Mouse (Mus musculus) embryo, embryonic 10 days (tissue): Measurements from ENCODE around the gene Syne2.
A peak's percentile ranks its signal among the peaks of the same experiment; 100 is the strongest.

Source experiments
- DNase-seq: peaks from one replicate; pipeline ENCODE4 v3.0.0-alpha.2; 2015; ENCODE audit warnings: low spot score

Syne2 gene

GRCm38 (mm10) chr12:75829616-75830015 lies 11.7 kb downstream of the Syne2 start:
- no peak for DNase-seq

GRCm38 (mm10) chr12:75833149-75833959 lies 15.4 kb downstream of the Syne2 start:
- no peak for DNase-seq

- DNase-seq = peak; percentile 63
Observed at GRCm38 (mm10) chr12:75833960-75834729, 16.2 kb downstream of the Syne2 start.

- DNase-seq = peak; percentile 57
Observed at GRCm38 (mm10) chr12:75836524-75836962, 18.6 kb downstream of the Syne2 start.

GRCm38 (mm10) chr12:75837462-75837861 lies 19.5 kb downstream of the Syne2 start:
- no peak for DNase-seq

- DNase-seq = no peak
Observed at GRCm38 (mm10) chr12:75839083-75839736, 21.3 kb downstream of the Syne2 start.

GRCm38 (mm10) chr12:75841183-75841582 lies 23.2 kb downstream of the Syne2 start:
- no peak for DNase-seq

- DNase-seq = no peak
Observed at GRCm38 (mm10) chr12:75844311-75844710, 26.4 kb downstream of the Syne2 start.

- no peak for DNase-seq
Observed at GRCm38 (mm10) chr12:75845070-75845469, 27.1 kb downstream of the Syne2 start.

GRCm38 (mm10) chr12:75846513-75846912 lies 28.6 kb downstream of the Syne2 start:
- DNase-seq = no peak

- DNase-seq = no peak
Observed at GRCm38 (mm10) chr12:75850205-75850604, 32.3 kb downstream of the Syne2 start.

- no peak for DNase-seq
Observed at GRCm38 (mm10) chr12:75851481-75851880, 33.5 kb downstream of the Syne2 start.

GRCm38 (mm10) chr12:75852384-75852783 lies 34.5 kb downstream of the Syne2 start:
- no peak for DNase-seq

- DNase-seq = no peak
Observed at GRCm38 (mm10) chr12:75853559-75853958, 35.6 kb downstream of the Syne2 start.

- DNase-seq = peak; percentile 35
Observed at GRCm38 (mm10) chr12:75855051-75855453, 37.1 kb downstream of the Syne2 start.

GRCm38 (mm10) chr12:75855621-75856020 lies 37.7 kb downstream of the Syne2 start:
- DNase-seq = no peak

- DNase-seq = no peak
Observed at GRCm38 (mm10) chr12:75856096-75856868, 38.3 kb downstream of the Syne2 start.

GRCm38 (mm10) chr12:75859936-75860335 lies 42.0 kb downstream of the Syne2 start:
- DNase-seq = no peak

- no peak for DNase-seq
Observed at GRCm38 (mm10) chr12:75860843-75861242, 42.9 kb downstream of the Syne2 start.

- DNase-seq = no peak
Observed at GRCm38 (mm10) chr12:75865166-75865565, 47.2 kb downstream of the Syne2 start.

GRCm38 (mm10) chr12:75866419-75867373 lies 48.8 kb downstream of the Syne2 start:
- DNase-seq = no peak
